Mouse (Mus musculus) right cerebral cortex, adult 2 months (tissue): Measurements from ENCODE around the gene Fam53b.
A peak's percentile ranks its signal among the peaks of the same experiment; 100 is the strongest.

ENCODE experiments used
- DNase-seq, 2 experiments: peaks; one replicate each; pipeline ENCODE4 v3.0.0; 2021 to 2022; ENCODE audit warnings: low spot score in 2 of 2

The Fam53b gene

GRCm38 (mm10) chr7:132712044-132712708, 101.5 kb downstream of the Fam53b start:
- DNase-seq: no peak

GRCm38 (mm10) chr7:132711579-132711978, 102.1 kb downstream of the Fam53b start:
- DNase-seq: no peak

GRCm38 (mm10) chr7:132705130-132705529, 108.6 kb downstream of the Fam53b start:
- DNase-seq: no peak

GRCm38 (mm10) chr7:132704310-132704875, 109.3 kb downstream of the Fam53b start:
- no peak for DNase-seq

GRCm38 (mm10) chr7:132703515-132704309, 110.0 kb downstream of the Fam53b start:
- no peak for DNase-seq

- no peak for DNase-seq
Observed at GRCm38 (mm10) chr7:132702492-132703070, 111.1 kb downstream of the Fam53b start.

GRCm38 (mm10) chr7:132702024-132702423, 111.7 kb downstream of the Fam53b start:
- DNase-seq: no peak

GRCm38 (mm10) chr7:132701412-132701811, 112.3 kb downstream of the Fam53b start:
- no peak for DNase-seq

- no peak for DNase-seq
Observed at GRCm38 (mm10) chr7:132700107-132700506, 113.6 kb downstream of the Fam53b start.

- DNase-seq: no peak
Observed at GRCm38 (mm10) chr7:132699639-132700038, 114.0 kb downstream of the Fam53b start.

- DNase-seq: no peak
Observed at GRCm38 (mm10) chr7:132699165-132699564, 114.5 kb downstream of the Fam53b start.

GRCm38 (mm10) chr7:132698737-132699136, 114.9 kb downstream of the Fam53b start:
- peak in 1 of 2 experiments; percentile 45 for DNase-seq

GRCm38 (mm10) chr7:132697258-132697796, 116.4 kb downstream of the Fam53b start:
- DNase-seq: no peak

GRCm38 (mm10) chr7:132693561-132693960, 120.1 kb downstream of the Fam53b start:
- DNase-seq: no peak

GRCm38 (mm10) chr7:132692719-132693118, 121.0 kb downstream of the Fam53b start:
- no peak for DNase-seq

- no peak for DNase-seq
Observed at GRCm38 (mm10) chr7:132690716-132691472, 122.8 kb downstream of the Fam53b start.

- no peak for DNase-seq
Observed at GRCm38 (mm10) chr7:132689722-132690121, 124.0 kb downstream of the Fam53b start.

GRCm38 (mm10) chr7:132688721-132689120, 125.0 kb downstream of the Fam53b start:
- DNase-seq: no peak

GRCm38 (mm10) chr7:132687897-132688296, 125.8 kb downstream of the Fam53b start:
- DNase-seq: no peak

- no peak for DNase-seq
Observed at GRCm38 (mm10) chr7:132686515-132686914, 127.2 kb downstream of the Fam53b start.

- DNase-seq: no peak
Observed at GRCm38 (mm10) chr7:132683923-132684322, 129.8 kb downstream of the Fam53b start.
